Mouse (Mus musculus) CH12.LX (cell line): ENCODE measurements at regions not wholly inside any gene's neighbourhood (a gene's known extent, or its start where the extent isn't known, plus 50 kb on each side); places are given as distances from the start of the nearest gene placed in this dataset.

Experiments used
- DNase-seq: peaks from one replicate; pipeline ENCODE4 v3.0.0-alpha.2; 2013; ENCODE audit errors: extremely low read depth
- H3K27ac ChIP-seq: 2 replicates; pipeline ENCODE4 v1.5.1; 2012; ENCODE audit warnings: low read depth, mild to moderate bottlenecking, control low read depth, moderate library complexity; ENCODE audit not compliant: insufficient read depth
- H3K27me3 ChIP-seq: replicated peaks from 2 replicates; pipeline ENCODE3; 2012; ENCODE audit warnings: inconsistent platforms
- H3K36me3 ChIP-seq, 2 experiments: replicated peaks in 1 of 2; 2 replicates each; pipeline versions ENCODE3 to v1.6.1; 2012; ENCODE audit warnings: inconsistent platforms in 1 of 2, low read length in 1 of 2, mild to moderate bottlenecking in 1 of 2, mixed read lengths in 1 of 2, moderate library complexity in 1 of 2; ENCODE audit not compliant: control insufficient read depth in 1 of 2, insufficient read depth in 1 of 2
- H3K4me1 ChIP-seq, 2 experiments: 2 replicates each; pipeline ENCODE4 v1.6.1; 2012; ENCODE audit warnings: inconsistent platforms in 1 of 2, moderate library complexity in 1 of 2; ENCODE audit not compliant: insufficient read depth in 2 of 2, control insufficient read depth in 1 of 2
- H3K4me2 ChIP-seq: 2 replicates; pipeline ENCODE4 v1.6.1; 2012; ENCODE audit warnings: low read depth, mild to moderate bottlenecking, control low read depth; ENCODE audit not compliant: poor library complexity, insufficient read depth, severe bottlenecking
- H3K4me3 ChIP-seq, 3 experiments: fragments of 150-350 bp in 1 of 3; sonication (generic) in 1 of 3; replicated peaks in 1 of 3; 2 replicates each; pipeline versions ENCODE3 to v1.5.1; 2011 to 2012; ENCODE audit warnings: low read depth in 2 of 3, low read length in 2 of 3, mild to moderate bottlenecking in 2 of 3, moderate library complexity in 2 of 3, control low read depth in 1 of 3, improper control_type of control experiment in 1 of 3, inconsistent platforms in 1 of 3, mixed read lengths in 1 of 3; ENCODE audit not compliant: poor library complexity in 1 of 3
- H3K79me2 ChIP-seq: replicated peaks from 2 replicates; pipeline ENCODE4 v1.6.1; 2012; ENCODE audit warnings: mild to moderate bottlenecking, moderate library complexity; ENCODE audit not compliant: control insufficient read depth, poor library complexity, insufficient read depth, severe bottlenecking; ENCODE audit errors: extremely low read depth
- H3K9ac ChIP-seq: 2 replicates; pipeline ENCODE4 v1.6.1; 2012; ENCODE audit warnings: low read depth, mild to moderate bottlenecking, control low read depth, moderate library complexity; ENCODE audit not compliant: insufficient read depth
- H3K9me3 ChIP-seq: replicated peaks from 2 replicates; pipeline ENCODE3; 2012; ENCODE audit warnings: low read length, inconsistent platforms, mixed read lengths
- BHLHE40 ChIP-seq: IDR thresholded peaks from 2 replicates; pipeline ENCODE4 v1.6.1; 2011; ENCODE audit warnings: mild to moderate bottlenecking, low read depth, low read length, improper control_type of control experiment
- CHD1 ChIP-seq: IDR thresholded peaks from 2 replicates; pipeline ENCODE4 v1.6.1; 2012; ENCODE audit warnings: low read depth, low read length, improper control_type of control experiment, inconsistent platforms
- ELF1 ChIP-seq: IDR thresholded peaks from 2 replicates; pipeline ENCODE4 v1.6.1; 2014; ENCODE audit warnings: low read depth, mild to moderate bottlenecking, inconsistent platforms, low read length, improper control_type of control experiment
- ETS1 ChIP-seq: conservative IDR thresholded peaks from 2 replicates; pipeline ENCODE4 v1.6.1; 2012; ENCODE audit warnings: low read depth, mild to moderate bottlenecking, inconsistent platforms, low read length, improper control_type of control experiment, moderate library complexity
- HCFC1 ChIP-seq: IDR thresholded peaks from 2 replicates; pipeline ENCODE4 v1.6.1; 2012; ENCODE audit warnings: low read depth, mild to moderate bottlenecking, inconsistent platforms, low read length, improper control_type of control experiment
- IRF4 ChIP-seq: IDR thresholded peaks from 2 replicates; pipeline ENCODE4 v1.6.1; 2014; ENCODE audit warnings: low read depth, mild to moderate bottlenecking, inconsistent platforms, low read length, improper control_type of control experiment
- JUN ChIP-seq: IDR thresholded peaks from 2 replicates; pipeline ENCODE4 v1.6.1; 2011; ENCODE audit warnings: low read depth, mild to moderate bottlenecking, low read length, improper control_type of control experiment, moderate library complexity; ENCODE audit not compliant: insufficient read depth
- KAT2A ChIP-seq: IDR thresholded peaks from 2 replicates; pipeline ENCODE4 v1.6.1; 2012; ENCODE audit warnings: low read length, improper control_type of control experiment, inconsistent platforms; ENCODE audit not compliant: insufficient replicate concordance
- MAX ChIP-seq: IDR thresholded peaks from 2 replicates; pipeline ENCODE4 v1.6.1; 2011; ENCODE audit warnings: low read length, improper control_type of control experiment
- MAZ ChIP-seq: IDR thresholded peaks from 2 replicates; pipeline ENCODE4 v1.6.1; 2012; ENCODE audit warnings: low read depth, mild to moderate bottlenecking, inconsistent platforms, low read length, improper control_type of control experiment, moderate library complexity
- POLR2AphosphoS2 ChIP-seq: IDR thresholded peaks from 2 replicates; pipeline ENCODE4 v1.6.1; 2011; ENCODE audit warnings: low read depth, low read length, improper control_type of control experiment
- UBTF ChIP-seq: IDR thresholded peaks from 2 replicates; pipeline ENCODE4 v1.6.1; 2012; ENCODE audit warnings: low read depth, mild to moderate bottlenecking, inconsistent platforms, low read length, improper control_type of control experiment, moderate library complexity
- ZC3H11A ChIP-seq: IDR thresholded peaks from 2 replicates; pipeline ENCODE4 v1.6.1; 2012; ENCODE audit warnings: low read depth, mild to moderate bottlenecking, inconsistent platforms, low read length, improper control_type of control experiment
- dilution Hi-C: fragments of 300-500 bp; cut with MboI; formaldehyde crosslinking; loops from 2 replicates; pipeline ENCODE4 v1.14.3; 2020; ENCODE audit warnings: low sequenced_read_pairs; ENCODE audit not compliant: extremely low pct_unique_long_range_greater_than_20kb, extremely low pct_ligation_motif_present
- in situ Hi-C: fragments of 300-500 bp; cut with MboI; formaldehyde crosslinking; loops from 3 replicates; pipeline ENCODE4 v1.14.3; 2019; ENCODE audit warnings: low sequenced_read_pairs, low pct_ligation_motif_present, low pct_unique_long_range_greater_than_20kb, mixed read lengths

GRCm38 (mm10) chr12:35267023-35267654 lies 220.2 kb downstream of the Snx13 start:
- no peak overlapping the region for H3K4me2 ChIP-seq
- no peak overlapping the region for H3K27ac ChIP-seq
- dilution Hi-C loops, result no loop called here
- TF ChIP-seq MAZ (no peak), KAT2A (no peak), MAX (no peak), BHLHE40 (no peak), ETS1 (no peak), HCFC1 (no peak), ELF1 (no peak), UBTF (no peak), CHD1 (no peak), IRF4 (no peak), POLR2AphosphoS2 (no peak)
- TF ChIP-seq, all 38 proteins: peak for 0
- Histone ChIP-seq H3K9ac (no peak overlapping the region), H3K36me3 (no peaks in the 10 kb centered on the region), H3K4me1 (no peaks in the 10 kb centered on the region), H3K79me2 (no peaks in the 10 kb centered on the region), H3K4me3 (no peak overlapping the region), H3K9me3 (no peaks in the 10 kb centered on the region), H3K27me3 (no peaks in the 10 kb centered on the region)
- in situ Hi-C loops, result no loop called here
- DNase-seq, result no peak

GRCm38 (mm10) chr12:35259781-35260180 lies 212.8 kb downstream of the Snx13 start:
- no peak for DNase-seq
- no peak overlapping the region for H3K4me3 ChIP-seq
- H3K27me3 ChIP-seq, result no peaks in the 10 kb centered on the region
- H3K9me3 ChIP-seq, result no peaks in the 10 kb centered on the region
- H3K4me2 ChIP-seq, result no peak overlapping the region
- in situ Hi-C loops, result no loop called here
- H3K27ac ChIP-seq, result no peak overlapping the region
- TF ChIP-seq MAZ (no peak), JUN (no peak), ZC3H11A (no peak)
- dilution Hi-C loops, result no loop called here
- H3K4me1 ChIP-seq, result no peaks in the 10 kb centered on the region
- H3K36me3 ChIP-seq, result no peaks in the 10 kb centered on the region
- H3K79me2 ChIP-seq, result no peaks in the 10 kb centered on the region
- no peak overlapping the region for H3K9ac ChIP-seq
